Mouse (Mus musculus): ENCODE data around the gene Alas2. TPM values are rescaled to one million over a fixed set of nuclear protein-coding genes. Genes with fewer than 3 reads are reported as not detected.

The Alas2 gene
- 10 to 100 TPM in 1 of 2 experiments, 1 to 10 TPM in 1; 5.6 to 27.5 TPM for total RNA-seq (2021)
- long read RNA-seq, experiment 1, partial matches to known transcripts, result 1 of 3 reads
- long read RNA-seq, experiment 1, other reads (novel, unspliced or antisense), result 0 of 3 reads
- long read RNA-seq, experiment 2, partial matches to known transcripts, result 0 of 1 reads
- long read RNA-seq, experiment 2, other reads (novel, unspliced or antisense), result 1 of 1 reads

DNA sequence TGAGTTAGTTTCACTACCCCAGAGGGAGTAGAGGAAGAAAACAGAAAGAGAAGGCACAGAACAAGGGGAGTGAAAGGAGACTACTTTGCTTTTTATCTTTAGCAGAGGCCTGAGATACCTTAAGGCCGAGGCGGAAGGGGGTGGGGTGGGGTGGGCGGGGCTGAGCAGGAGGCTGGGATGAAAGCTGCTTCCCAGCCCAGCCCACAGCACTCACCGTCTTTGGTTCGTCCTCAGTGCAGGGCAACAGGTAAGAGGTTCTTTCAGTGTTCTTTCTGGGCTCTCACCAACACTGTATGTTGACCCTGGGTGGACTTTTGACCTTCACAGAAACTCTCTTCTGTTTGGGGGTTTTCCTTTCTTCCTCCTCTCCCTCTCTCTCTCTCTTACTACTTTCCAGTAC, at the start of gene Alas2:
Gene Alas2, plus strand, starts transcription at position 137 of the 400 bp plus-strand sequence.
- DNase-seq, result no peak

DNA sequence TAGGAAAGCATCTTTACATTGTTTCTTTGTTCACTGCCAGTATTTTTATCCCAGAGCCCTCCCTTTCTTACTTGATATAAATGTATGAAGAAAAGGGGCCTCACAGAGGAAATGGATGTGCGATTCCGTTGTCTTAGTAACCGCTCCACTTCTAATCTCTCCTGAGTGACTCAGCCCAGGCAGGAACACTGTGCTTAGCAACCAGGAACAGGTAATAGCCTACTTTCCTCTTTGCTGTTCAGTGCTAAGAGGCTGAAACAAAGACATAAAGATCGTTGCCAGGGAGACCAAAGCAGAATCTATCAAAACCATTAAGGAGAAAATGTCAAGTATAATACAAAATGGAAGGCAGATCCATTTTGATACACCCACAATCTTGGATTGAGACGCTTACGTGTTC, 38.5 kb upstream of the Alas2 start:
- DNase-seq, result no peak

DNA sequence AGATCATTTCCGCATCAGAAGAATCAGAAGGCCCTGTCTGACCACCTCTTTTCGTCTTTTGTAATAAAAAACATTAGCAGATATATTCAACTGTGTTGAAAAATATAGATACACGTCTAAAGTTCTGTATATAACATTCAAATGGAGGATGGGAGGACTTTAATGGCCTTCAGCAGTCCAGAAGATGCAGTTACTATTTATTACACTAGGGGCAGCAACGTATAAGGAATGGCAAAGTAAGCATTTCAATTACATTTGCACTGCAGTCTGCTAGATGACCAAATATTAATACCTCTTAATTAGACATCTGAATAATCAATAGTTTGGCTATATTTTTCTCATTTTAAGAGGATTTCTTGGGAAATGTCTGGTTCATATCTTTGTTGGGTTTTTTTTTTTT, 36.5 kb upstream of the Alas2 start:
- no peak for DNase-seq

DNA sequence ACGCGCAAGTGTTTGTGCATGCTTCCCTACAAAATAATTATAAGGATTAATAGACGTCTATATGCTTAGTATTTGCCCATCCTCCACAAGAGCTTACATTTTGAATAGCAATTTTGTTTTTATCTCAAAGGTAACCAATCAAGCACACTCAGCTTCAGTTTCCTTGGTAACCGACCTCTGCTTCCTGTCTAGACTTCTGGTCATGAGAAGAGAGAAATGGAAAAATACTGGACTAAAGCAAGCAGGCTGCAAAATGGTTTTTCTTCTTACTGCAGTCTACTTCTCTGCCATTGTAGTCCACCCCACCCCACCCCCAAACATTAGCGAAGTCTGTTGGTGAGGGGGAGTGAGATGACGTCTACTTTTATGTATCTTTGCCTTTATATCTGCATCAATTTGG, 35.9 kb upstream of the Alas2 start:
- DNase-seq, result no peak

DNA sequence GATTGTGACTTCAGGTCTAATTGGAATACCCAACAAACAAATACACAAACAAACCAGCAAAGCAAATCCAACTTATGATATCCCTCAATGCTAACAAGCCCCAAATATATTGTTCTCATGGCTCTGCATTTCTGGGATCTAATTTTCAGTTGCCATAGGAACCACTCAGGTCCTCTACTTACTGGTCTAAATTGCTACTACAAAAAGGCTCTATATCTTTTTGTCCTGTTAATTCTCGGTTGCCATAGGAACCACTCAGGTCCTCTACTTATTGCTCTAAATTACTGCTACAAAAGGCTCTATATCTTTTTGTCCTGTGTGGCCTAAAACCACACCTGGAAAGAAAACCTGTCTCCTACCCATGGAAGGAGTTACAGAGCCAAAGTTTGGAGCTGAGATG, 33.0 kb upstream of the Alas2 start:
- DNase-seq, result no peak

DNA sequence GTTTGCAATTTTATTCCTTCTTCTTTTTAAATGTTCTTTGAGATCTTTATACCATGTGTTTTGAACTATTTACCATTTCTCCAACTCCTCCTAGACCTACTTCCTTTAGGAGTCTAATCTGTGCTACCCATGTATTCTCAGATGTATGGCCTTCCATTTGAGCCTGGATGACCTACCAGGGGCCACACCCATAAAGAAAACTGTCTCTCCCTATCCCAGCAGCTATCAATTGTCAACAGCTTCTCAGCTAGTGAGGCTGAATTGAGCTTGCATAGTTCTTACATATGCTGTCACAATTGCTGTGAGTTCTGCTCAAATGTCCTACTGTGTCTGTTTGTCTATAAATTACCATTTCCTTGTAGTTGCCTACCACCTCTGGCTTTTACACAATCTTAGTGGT, 31.2 kb upstream of the Alas2 start:
- DNase-seq, result no peak

DNA sequence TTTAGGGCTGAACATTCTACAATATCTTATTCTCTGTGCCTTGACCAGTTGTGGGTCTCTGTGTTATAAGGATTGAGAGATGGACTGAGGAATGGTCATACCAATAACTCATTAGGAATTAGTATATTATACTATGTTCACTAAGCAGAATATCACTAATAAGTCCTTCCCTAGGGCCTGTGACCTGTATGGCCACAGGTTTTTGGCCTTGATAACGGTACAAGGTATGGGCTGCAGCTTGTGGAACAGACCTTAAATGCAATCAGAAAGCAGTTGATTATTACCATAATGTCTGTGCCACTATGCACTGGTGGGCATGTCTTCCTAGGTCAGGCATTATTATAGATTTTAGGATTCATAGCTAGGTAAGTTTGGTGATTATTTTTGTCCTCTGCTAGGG, 30.7 kb upstream of the Alas2 start:
- DNase-seq, result no peak

DNA sequence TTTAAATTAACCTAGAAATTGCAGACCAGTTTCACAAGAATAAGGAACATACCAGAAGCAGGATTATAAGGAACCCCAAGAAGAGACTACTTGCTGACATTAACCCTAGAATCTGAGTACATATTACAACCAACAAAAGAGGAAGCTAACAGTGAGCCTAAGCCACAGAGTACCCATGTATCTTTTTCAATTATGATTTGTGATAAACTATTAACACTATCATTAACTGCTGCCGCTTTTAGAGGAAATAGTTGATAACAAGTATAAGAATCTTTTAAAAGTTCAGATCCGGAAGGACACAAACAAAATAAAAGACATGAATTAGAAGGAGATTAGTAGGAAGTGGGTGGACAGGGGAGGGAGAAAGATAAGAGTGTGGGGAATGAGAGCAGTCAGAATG, 7.1 kb upstream of the Alas2 start:
- DNase-seq, result no peak

DNA sequence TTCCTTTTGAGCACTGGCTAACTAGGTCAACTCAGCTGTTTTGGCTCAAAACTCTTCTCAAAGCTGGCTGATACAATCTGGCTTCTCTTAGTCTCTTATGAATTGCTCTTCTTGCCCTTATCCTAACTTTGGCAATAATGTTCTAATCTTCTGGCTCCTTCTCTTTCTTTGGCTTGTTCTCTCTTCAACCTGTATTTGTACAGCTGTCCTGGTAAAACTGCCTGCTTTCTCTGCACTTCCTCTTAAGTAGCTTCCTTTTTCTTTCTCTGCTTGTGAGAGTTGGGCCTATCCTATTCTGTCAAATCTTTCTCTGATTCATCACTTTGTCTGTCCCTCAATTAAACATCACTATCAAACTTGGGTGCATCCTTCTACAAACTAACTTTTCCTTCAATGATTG, 5.5 kb upstream of the Alas2 start:
- no peak for DNase-seq

DNA sequence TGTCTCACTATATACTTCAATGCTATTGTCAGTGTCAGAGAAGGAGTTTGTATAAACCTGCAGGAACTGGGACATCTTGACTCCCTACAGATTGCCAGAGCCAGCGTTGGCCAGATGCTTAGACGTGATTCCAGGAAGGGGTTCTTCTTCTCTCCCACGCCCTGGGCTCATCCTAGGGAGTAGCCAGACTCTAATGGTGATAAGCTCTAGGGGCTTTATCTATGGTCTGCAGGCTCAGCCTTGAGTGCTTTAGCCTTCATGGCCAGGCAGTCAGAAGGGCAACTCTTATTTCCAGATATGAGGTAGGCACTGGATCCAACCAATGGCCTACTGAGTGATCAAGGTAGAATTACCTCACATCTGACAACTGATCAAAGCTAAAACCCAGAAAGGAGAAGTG, 2.5 kb downstream of the Alas2 start:
- DNase-seq, result no peak

DNA sequence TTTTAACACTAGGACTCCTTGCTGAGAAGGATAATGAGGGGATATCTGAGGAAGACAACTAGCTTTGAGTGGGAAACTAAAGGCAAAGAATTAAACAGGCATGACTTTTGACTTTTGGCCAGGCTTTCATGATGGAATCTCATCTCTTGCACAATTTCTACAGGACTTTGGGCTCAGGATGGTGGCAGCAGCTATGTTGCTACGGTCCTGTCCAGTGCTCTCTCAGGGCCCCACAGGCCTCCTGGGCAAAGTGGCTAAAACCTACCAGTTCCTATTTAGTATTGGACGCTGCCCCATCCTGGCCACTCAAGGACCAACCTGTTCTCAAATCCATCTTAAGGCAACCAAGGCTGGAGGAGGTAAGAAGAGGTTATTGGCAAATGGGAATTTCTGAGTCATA, 4.8 kb downstream of the Alas2 start:
- no peak for DNase-seq

DNA sequence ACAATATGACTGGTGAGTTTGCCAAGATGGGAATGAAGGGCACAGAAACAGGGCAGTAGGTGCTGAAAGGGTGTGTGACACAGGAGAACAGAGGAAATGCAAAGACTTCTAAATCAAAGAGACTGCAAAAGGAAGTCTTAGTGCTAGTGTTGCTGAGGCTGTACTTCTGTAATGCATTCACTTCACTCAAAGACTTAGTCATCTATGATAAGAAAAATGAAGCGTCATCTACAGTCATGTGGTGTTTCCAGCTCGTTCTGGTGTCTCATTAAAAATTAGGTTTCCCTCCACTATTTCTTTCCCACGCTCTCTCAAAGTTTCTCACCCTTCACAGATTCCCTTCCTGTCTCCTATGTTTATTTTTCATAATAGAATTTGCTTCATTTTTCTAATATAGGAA, 6.9 kb downstream of the Alas2 start:
- no peak for DNase-seq

DNA sequence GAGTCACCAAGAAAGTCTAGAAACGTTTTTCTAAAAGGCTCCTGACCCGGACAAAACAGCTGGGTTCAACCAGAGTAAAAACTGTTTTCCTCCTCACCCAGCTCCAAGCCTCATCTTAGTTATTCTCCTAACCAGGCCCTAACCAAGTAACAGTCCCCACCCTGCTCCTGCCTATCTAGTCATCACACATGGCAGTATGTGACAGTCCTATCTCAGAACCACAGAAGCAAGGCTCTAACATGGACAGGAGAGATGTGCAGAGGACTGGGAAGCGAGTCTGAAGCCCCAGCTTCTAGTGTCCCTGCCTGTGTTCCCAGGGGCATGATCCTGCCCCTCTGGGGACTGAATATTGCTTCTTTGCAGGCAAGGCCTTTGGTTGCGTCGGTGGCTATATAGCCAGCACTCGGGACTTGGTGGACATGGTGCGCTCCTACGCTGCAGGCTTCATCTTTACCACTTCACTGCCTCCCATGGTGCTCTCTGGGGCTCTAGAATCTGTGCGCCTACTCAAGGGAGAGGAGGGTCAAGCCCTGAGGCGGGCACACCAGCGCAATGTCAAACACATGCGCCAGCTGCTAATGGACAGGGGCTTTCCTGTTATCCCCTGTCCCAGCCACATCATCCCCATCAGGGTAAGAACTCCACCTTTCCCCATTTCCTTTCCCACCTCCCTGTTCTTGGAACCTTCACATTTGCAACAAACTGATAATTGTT, 17.6 kb downstream of the Alas2 start:
- DNase-seq, result no peak

DNA sequence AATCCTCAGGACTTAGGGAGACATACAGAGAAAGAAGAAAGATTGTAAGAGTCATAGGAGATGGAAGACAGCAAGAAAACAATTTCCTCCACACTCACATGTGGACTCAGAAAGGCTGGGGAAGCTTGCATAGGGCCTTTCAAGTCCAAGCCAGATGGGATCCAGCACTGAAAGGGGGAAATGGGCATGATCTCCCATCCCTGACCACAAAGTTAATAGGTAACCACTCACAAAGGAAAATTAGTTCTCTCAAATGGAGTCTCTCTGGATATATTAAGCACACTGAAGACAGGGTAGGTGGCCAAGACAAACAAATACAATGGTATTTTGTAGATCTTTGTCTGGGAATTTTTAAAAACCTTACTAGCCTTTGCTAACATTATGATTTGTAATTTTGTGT, 34.7 kb downstream of the Alas2 start:
- no peak for DNase-seq

DNA sequence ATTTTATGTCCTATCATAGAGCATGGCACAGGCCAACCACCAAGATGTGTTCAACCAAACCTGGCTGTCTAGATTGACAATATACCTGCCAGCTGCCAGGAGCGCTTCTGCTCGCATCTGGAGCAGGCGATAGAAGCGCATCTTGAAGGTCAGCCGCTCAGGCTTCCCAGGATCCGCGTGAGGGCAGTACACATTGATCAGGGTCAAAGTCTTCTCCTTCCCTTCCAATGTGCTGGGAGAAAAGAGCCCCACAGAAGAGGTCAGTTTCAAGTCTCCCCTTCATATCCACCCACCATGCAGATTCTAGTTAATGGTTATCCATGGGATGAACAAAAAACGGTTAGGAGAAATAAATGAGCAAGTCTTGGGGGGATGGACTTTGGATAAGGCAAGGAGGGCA, 37.9 kb downstream of the Alas2 start:
- DNase-seq, result no peak

DNA sequence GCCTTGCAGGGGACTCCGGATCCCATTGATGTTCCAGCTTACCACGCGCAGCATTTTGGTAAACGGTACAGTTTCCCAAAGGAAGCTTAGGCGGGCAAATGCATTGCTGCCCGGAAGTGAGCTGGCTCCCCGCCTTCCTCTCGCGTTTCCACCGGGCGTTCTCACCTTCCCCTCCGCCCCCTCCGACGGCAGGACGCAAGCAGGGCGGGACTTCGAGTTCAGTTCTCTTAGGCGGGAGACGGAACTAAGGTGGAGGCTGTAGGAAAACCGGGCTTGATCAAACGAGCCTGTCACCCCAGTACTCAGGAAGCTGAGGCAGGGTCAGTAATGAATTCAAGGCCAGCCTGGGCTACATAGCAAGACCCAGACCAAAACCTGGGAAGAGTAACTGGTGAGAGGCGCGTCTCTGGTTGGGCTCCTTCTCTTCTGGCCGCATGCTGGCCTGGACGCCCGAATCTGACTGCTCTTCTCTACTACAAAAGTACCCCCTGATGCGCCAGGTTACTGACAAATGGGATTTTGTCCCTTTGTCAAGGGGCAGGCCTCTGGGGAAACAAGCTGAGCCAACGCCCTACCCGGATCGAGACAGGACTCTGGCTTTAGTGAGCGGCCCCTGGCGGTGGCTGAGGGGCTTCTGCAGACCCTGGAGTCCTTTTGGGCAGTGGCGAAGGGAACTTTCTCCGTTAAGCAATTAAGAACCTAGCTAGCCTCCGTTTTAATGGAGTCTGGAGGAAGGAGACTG, 41.0 kb downstream of the Alas2 start, which contains the start of gene Pfkfb1:
Gene Pfkfb1, plus strand, starts transcription at position 207 of the 742 bp plus-strand sequence.
- DNase-seq, result peak; percentile 75

DNA sequence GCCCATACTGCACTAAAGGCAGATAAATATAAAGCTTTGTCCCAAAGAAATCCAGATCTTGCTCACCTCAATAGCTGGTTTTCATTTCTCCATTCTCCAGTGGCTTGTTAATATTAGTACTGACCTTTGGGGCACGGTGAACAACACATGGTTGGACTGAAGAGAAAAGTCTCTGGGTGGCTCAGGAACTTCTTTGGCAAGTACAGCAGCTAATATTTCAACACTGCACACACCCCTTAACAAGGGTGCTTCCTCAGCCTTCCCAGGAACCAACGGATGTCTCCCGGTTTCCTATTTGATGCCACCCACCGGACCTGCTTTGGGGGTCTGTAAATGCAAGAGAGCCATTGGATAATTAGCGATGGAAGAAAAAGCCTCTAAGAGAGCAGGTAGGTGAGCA, 42.5 kb downstream of the Alas2 start, which contains the start of gene Apex2:
Gene Apex2, minus strand, starts transcription at position 173 of the 400 bp plus-strand sequence.
- no peak for DNase-seq

DNA sequence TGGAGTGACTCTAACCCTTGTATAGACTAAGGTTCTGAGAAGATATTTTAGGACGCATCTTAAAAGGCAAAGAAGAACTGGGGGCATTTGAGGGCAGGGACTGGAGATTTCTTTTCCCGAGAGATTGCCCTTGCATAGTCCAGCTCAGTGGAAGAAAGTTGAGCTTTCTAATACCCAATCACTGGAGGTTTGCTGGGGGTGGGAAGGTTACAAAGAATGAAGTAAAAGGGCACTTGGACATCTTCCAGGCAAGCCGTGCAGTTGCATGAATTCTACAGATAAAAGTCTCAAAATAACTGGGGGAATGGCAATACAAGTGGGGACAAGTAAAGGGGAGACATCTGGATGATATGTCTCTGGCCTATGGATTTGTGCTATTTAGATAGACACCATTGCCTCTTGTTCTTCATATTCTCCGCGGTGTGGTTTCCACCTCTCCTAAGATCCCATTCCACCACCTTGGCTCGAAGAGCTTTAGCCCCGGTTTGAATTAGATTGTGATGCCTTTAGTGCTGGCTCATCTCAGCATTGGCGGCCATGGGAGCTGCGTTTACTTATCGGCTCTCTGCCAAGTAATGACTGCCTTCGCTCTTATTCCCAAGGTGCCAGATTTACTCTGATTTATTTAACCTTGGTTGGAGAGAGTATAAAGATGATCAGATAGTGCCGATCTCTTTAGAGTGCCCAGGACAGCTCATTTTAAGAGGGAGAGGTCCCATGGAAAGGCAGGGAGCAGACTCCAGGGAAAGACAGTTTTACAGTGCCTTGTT, 46.3 kb downstream of the Alas2 start:
- no peak for DNase-seq

DNA sequence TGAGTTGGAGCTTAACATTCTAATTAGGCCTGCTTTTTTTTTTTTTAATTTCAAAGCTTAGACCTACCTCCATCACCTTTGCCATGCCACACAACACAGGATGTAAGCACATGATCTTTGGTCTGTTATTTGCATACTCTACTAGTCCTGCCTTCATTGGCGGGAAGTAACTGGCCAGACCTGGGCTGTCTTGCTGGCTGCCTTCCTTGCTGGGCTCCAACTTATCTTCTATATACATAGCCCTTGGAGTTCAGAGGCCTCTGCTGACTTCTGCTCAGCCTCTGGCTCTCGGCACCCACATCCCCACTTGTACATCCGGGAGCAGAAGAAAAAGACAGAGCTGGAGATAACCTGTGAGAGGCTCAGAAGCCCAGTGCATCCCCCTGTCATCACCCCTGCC, 47.0 kb downstream of the Alas2 start:
- DNase-seq, result no peak

DNA sequence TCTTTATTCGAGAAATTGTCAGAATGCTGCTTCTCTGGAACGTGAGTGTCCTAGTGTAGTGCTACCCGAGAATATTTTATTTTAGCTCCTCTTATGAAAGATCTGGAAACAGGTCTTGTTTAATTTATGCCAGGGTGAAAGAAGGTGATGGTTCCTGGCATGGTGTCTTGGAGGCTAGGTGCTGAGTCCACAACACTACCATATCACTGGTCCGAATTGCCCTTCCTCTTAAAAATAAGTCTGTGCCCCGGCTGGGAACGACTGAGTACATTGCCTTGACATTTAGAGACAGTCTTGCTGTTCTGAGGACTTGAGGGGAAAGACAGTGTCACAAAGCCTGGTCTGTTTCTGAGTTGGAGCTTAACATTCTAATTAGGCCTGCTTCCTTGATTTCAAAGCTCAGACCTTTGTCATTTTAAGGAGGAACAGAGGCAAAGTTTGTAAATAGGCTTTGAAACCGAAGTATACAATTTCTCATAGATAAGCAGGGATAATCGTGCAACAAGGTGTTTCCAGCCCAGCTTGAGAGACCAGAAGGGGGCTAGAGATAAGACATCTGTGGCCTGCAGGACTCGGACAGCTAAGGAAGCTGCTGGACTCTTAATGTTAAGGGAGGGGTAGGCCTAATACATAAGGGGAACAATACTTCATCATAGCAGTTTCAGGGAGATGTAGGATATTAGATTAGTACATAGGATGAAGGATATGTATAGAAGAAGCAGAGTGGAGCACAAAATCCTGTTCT, 48.0 kb downstream of the Alas2 start:
- no peak for DNase-seq

DNA sequence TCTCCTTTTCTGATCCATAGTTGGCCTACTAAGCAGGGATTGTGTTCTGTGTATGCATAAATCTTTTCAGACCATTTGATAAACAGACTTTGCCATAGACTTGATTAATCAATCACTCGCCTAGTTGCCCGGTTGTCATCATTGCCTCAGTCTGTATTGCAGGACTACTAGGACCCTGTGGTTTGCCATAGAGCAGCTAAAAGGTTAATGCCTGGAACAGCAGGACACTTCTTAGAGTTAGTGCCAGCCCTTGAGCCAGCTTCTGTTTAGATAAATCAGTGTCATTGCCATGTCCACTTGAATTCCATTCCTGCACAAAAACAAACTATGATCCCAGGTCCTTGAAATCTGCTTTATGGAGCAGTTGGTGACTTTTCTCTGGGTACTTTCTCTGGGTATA, 51.7 kb downstream of the Alas2 start:
- peak; percentile 6 for DNase-seq
